Mouse (Mus musculus) MN1 (cell line): ENCODE results near the gene Slc26a6.

Experiments
- DNase-seq: peaks from one replicate; pipeline ENCODE4 v3.0.0-alpha.2; 2016; ENCODE audit warnings: low spot score

Slc26a6 gene

DNA sequence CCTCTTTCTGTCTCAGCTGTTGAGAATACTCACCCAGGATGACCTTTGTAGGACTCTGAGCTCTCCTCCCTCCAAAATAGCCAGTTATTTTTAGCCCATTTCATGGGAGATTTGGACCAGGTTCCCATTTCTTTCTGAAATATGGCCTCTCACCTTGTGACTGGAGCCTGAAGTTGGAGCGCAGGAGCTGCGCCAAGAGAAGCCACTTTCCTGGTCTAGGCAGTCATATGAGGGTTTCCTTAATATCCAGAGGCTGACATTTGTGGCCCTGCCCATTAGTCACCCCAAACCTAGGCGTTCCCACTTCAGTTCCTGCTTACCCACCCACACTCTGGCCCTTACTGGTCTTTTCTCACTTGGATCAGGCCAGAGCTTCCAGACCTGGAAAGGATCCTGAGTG is at the start of gene Slc26a6:
TSS of gene Slc26a6 (plus strand) at position 308 of the 400 bp plus-strand sequence.
- no peak for DNase-seq

DNA sequence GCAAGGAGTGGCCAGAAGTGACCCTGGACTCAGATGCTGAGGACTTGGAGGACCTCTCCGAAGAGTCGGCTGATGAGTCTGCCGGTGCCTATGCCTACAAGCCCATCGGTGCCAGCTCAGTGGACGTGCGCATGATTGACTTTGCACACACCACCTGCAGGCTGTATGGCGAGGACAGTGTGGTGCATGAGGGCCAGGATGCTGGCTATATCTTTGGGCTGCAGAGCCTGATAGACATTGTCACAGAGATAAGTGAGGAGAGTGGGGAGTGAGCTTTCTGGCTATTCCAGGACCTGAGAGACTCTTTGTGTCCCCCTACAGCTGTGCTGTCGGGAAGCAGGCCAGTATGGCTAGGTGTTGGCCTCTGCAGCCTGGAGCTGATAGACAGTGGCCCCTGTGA is 47.3 kb upstream of the Slc26a6 start:
- DNase-seq = no peak

DNA sequence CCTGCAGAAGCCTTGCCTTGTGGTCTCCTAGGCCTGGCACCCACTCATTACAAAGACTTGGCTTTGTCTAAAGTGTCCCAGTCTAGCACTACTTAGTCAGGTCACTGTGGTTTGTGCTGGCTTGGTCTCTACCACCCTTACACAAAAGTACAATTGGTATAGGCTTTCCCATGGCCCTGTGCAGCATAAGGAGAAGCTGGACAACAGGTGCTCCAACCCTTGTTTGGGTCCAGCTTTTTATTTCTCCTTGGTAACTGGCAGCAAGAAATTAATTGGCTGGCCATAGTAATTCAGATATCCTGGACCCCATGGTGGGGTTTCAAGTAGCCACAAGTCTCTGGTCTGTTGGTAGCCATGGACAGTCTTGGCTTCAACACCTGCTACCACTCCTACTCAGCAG is 46.7 kb upstream of the Slc26a6 start:
- DNase-seq = no peak

DNA sequence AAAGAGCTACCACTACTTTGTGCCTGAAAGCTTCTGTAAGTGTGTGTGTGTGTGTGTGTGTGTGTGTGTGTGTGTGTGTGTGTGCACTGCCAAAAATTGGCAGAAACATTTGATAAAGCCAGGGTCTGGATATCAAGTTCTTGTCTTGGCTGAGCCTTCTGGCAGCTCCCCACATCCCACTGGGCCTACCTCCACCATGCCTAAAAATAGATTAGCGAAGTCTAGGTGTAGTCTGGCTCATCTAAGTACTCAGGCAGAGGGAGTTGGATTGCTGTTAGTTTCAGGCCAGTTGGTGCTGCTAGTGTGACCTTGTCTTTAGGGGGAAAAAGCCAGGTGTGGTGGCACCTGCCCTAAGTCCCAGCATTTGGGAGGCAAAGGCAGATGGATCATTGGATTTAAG is 46.3 kb upstream of the Slc26a6 start:
- DNase-seq = no peak

DNA sequence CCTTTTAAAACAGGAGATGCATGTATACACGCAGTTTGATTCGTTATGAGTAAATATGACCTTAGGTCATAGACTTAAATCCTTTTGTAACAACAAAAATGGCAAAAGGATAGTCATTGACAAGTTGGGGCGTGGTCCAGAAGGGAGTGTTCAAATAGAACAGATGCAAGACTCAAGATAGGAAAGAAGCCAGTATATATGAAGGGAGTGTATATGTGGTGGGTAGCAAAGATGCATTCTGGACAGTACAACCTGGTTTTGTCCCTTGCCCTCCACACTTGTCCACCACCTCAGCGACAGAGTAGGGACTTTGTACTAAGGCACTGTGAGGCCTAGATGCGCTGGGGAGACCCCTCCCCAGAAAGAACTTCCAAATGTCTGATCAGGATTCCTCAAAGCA is 45.4 kb upstream of the Slc26a6 start:
- DNase-seq = no peak

DNA sequence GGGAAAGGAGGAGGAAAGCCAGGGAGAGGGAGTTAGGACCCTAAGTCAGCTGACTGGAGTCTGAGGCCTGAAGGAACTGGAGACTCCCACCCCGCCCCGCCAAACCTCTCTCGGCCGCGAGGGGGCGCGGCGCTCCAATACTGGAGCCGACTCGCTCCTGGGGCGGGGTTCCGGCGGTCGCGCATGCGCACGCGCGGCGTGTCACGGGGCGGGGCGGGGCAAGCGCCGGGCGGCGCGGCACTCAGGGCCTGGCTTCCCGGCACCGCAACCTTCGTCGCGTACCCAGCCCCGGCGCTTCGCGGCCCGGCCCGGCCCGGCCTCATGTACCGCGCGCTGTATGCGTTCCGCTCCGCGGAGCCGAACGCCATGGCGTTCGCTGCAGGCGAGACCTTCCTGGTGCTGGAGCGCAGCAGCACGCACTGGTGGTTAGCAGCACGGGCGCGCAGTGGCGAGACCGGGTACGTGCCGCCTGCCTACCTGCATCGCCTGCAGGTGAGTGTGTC is 44.9 kb upstream of the Slc26a6 start, which contains the start of gene Nckipsd:
TSS of gene Nckipsd (plus strand) at position 206 of the 503 bp plus-strand sequence.
- peak; percentile 94 for DNase-seq

DNA sequence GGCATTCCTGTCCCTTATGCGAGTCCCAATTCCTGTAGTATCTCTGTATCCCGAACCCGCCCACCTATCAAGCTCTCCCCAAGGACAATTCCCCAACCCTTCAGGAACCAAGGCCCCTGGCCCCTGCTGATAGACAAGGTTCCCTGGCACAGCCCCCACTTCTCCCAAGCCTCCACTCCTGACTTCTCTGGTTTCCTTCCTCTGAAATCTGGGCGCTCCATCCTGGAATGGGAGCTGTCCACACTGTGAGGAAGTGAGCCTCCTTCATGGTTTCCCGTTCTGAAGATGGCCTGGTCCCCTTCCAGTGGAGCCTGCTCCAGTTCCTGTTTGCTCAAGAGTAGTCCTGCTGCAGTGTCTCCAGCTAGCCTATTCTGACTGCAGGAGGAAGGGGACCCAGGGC is 43.9 kb upstream of the Slc26a6 start:
- DNase-seq = no peak

DNA sequence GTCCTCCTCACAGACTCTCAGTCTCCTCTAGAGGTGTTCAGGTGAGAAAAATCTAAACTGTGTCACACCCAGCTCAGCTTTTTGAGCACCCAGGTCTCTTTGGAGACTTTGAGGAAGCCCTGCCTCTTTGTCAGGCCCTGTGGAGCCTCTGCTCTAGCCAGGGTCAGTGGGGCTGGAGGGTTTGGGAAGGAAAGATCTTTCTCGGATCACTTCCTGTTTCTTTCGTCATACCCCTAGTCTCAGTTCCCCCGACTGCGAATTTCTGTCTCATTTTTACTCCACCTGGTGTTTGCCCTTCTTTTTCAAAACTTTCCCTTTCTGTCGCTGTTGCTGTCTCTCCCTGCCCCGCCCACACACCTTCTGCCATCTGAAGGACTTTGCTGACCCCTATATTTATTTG is 43.4 kb upstream of the Slc26a6 start:
- DNase-seq = no peak

DNA sequence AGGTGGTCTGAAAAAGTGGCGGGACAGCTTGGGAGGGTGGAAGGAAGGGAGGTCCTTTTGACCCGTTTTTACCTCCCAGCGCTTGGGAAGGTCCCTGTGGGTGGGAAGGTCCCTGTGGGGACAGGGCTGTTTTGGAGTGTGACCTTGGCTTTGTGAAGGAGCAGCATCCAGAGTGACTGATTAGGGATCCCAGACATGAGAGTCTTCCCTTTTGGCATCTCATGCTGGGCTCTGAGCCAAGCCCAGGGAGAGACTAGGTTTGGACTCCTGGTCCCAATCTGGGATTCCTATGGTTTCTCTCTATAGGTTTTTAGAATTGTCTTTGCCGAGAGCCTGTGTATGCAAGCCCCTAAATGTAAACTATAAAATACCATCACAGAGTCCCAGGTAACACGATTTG is 42.6 kb upstream of the Slc26a6 start:
- DNase-seq = no peak

DNA sequence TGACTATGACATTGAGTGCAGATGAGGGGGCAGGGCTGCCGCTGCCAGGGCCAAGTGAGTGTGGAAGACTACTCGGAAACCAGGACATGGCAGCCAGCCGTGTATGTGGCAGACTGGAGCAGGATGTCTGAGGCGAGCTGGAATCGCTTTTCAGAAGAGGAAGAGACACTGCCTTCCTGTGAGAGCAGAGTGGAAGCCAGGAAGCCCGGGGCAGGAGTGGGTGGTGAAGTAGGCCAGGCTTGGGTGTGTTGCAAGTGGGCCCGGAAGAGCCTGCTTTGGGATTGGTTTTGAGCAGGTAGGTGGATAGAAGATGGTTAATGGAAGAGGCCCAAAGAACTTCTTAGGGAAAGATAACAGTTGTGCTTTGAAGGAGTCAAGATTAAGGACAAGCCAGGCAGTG is 37.5 kb upstream of the Slc26a6 start:
- no peak for DNase-seq

DNA sequence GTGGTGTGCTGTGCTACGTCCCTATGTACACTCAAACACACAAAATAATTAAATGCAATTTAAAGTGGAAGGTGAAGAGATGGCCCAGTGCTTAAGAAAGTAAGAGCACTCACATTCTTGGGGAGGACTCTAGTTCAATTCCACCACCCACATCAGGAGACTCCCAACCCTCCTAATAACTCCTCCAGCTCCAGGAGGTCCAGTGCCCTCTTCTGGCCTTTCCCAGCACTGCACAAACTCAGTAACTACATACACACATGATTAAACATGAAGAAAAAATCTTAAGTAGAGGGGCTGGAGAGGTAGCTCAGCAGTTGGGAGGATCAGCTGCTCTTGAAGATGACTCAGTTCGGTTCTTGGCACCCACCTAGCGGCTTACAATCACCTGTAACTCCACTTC is 33.6 kb upstream of the Slc26a6 start:
- DNase-seq = peak; percentile 33

DNA sequence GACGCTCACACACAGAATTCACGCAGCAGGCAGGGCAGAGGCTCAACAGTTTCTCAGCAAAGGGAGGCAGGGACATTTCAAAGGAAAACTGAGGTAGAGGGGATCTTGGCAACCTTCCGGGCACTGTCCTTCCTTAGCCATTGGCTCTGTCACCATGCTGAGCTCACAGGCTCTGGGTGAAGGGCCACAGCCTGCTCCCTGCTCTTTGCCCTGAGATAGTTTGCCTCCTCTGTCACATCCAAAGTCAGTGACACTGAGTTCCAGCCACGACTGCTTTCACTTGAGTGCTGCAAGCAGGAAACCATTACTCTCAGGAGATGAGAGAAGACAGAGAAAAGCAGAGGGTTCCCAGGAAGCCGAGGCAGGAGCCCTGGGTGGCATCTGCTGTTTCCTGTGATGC is 33.0 kb upstream of the Slc26a6 start:
- no peak for DNase-seq

DNA sequence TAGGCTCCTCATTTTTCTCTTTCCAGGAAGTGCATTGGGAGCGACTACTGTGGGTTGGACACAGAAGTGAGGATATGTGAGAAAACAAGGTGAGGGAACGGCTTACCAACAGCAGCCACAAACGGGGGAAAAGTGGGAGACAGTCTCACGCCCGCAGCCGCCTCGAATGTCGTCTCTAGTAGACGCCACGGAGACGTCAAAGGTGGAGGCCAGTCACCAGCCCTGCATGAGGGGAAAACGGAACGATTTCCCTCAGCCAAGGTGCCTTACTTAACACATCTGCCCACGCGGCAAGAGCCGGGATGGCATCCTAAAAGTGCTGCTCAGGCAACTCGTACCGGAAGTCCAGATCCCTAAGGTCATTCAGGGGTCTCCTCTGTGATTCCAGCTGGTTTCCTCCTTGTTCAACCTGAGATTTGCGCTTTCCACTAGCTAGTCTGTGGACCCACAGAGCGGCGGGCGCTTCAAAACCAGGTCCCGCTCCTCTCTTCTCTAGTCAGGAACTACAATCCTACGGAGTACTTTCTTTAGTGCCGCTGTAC is 28.9 kb upstream of the Slc26a6 start:
- DNase-seq = peak; percentile 84

DNA sequence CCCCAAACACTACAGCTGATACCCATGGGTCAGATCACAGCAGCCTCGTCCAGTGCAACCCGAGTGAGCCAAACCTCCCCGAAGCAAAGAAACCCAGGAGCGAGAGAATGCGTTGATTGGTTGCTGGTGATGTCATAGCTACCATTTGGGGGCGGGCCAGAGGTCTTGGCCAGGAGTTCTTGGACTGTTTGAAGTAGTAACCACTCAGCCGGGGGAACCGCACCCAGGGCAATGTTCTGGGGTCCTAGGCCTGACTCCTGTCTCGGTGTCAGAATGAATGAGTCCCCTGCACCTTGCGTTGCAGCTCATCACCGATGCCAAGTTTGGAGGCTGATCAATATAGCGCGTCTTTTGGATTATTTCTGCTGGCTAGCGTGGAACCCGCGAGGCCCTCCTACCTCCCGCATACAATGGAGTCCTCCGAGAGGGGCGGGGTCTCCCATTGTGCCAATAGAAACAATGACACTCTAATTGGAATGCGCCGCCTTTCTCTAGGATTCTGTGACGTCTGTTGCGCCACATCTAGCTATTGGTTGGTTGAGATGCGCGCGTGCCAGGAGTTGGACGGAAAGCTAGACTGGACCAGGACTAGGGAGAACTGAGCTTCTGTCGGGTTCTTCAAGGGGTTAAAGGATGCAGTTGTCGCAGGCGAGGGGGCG is 28.2 kb upstream of the Slc26a6 start:
- peak; percentile 99 for DNase-seq

DNA sequence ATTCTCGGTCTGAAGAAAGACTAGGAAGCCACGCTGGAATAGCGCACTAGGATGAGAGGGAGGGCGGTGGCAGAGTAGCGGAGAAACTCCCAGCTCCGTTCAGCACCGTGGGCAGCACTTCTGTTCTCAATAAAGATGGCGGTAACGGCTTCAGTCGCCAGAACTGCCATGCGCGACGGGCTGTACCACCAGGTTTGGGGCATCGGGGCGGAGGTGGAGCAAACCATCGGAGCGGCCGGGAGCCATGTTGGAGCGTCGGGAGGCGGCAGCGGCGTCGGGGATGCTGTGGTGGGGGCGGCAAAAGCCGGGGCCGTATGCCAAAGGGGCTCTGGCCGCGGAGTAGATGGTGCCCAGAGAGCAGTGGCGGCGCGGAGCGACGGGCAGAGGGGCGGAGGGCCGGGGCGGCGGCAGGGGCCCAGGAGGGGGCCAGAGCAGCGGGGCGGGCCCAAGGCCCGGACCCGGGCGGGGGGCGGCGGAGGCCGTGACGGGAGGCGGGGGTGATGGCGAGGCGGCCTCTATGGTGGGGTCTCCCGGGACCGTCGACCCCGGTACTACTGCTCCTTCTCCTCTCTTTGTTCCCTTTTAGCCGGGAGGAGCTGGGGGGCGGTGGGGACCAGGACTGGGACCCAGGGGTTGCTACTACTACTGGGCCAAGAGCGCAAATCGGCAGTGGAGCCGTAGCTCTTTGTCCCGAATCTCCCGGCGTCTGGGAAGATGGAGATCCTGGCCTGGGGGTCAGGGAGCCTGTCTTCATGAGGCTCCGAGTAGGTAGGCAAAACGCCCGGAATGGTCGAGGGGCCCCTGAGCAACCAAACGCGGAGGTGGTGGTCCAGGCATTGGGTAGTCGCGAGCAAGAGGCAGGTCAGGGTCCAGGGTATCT is 27.0 kb upstream of the Slc26a6 start, which contains the start of gene Celsr3:
TSS of gene Celsr3 (plus strand) at position 501 of the 880 bp plus-strand sequence.
- peak; percentile 95 for DNase-seq

DNA sequence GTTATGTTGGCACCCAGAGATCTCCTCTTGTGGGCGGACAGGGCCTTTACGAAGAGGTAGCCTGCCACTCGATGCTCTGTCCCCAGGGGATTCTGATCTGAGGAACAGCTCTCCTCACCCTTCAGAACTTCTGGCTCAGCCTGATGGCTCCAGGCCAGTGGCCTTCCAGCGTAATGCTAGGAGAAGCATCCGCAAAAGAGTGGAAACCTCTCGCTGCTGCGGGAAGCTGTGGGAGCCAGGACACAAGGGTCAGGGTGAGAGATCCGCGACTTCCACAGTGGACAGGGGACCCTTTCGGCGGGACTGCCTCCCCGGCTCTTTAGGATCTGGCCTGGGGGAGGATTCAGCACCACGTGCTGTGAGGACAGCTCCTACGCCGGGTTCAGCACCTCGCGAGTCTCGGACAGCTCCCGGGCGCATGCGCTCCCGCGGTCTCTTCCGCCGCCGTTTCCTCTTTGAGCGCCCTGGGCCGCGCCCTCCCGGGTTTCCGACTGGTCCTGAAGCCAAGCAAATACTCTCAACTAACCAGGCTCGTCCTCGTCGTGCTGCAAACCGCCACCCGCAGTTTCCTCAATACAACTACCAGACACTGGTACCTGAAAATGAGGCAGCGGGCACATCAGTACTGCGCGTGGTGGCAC is 26.3 kb upstream of the Slc26a6 start:
- DNase-seq = no peak

DNA sequence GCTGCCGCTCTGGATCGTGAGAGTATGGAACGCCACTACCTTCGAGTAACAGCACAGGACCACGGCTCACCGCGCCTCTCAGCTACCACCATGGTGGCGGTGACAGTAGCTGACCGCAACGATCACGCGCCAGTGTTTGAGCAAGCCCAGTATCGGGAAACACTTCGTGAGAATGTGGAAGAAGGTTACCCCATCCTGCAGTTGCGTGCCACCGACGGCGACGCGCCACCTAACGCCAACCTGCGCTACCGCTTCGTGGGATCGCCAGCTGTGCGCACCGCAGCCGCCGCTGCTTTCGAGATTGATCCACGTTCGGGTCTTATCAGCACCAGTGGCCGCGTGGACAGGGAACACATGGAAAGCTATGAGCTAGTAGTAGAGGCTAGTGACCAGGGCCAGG is 25.6 kb upstream of the Slc26a6 start:
- no peak for DNase-seq

DNA sequence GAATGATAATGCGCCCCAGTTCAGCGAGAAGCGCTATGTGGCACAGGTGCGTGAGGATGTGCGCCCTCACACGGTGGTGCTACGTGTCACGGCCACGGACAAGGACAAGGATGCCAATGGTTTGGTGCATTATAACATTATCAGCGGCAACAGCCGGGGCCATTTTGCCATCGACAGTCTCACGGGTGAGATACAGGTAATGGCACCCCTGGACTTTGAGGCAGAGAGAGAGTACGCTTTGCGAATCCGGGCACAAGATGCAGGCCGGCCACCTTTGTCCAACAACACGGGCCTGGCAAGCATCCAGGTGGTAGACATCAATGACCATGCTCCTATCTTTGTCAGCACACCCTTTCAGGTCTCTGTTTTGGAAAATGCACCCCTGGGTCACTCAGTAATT is 25.2 kb upstream of the Slc26a6 start:
- no peak for DNase-seq

DNA sequence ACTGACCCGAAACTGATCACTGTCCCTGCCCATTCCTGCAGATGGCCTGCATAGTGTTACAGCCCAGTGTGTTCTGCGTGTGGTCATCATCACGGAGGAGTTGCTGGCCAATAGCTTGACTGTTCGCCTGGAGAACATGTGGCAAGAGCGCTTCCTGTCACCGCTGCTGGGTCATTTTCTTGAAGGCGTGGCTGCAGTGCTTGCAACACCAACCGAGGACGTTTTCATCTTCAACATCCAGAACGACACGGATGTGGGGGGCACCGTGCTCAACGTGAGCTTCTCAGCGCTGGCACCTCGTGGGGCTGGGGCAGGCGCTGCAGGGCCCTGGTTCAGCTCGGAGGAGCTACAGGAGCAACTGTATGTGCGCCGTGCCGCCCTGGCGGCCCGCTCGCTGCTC is 21.4 kb upstream of the Slc26a6 start:
- no peak for DNase-seq

DNA sequence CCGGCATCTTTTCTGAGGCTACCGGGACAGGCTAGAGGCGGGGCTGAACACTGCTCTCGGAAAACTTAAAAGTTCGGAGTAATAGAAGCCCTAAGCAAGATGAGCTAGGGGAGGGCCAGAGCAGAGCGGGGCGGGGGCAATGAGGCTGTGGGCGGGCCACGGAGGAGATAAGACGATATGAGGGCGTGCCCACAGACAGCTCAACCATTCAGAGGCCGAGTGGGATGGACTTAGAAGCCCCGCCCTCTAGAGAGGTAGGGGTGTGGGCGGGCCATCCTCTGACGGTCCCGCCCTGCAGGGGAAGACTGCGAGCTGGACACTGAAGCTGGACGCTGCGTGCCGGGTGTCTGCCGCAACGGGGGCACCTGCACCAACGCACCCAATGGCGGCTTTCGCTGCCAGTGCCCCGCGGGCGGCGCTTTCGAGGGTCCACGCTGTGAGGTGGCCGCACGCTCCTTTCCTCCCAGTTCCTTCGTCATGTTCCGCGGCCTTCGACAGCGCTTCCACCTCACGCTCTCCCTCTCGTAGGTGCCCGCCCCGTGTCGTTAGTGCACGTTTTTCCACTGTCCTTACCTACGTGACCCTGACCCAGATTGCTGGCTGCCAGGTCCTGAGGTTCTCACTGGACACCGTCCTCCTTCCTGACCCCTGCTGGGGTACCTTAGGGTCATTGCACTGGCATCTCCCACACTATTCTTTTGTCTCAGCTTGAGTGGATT is 20.5 kb upstream of the Slc26a6 start:
- DNase-seq = no peak

DNA sequence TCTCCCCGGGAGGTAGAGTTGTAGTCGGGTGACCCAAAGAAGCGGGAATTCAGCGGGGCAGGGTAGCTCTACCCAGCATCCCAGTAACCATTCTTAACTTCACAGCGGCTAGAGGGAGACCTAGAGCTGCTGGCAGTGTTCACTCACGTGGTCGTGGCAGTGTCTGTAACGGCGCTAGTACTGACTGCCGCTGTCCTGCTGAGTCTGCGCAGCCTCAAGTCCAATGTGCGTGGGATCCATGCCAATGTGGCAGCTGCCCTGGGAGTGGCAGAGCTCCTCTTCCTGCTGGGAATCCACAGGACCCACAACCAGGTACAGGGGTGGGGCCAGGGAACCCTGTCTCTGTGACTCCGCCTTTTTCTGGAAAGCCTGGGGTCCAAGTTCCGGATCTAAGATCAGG is 10.1 kb upstream of the Slc26a6 start:
- no peak for DNase-seq

DNA sequence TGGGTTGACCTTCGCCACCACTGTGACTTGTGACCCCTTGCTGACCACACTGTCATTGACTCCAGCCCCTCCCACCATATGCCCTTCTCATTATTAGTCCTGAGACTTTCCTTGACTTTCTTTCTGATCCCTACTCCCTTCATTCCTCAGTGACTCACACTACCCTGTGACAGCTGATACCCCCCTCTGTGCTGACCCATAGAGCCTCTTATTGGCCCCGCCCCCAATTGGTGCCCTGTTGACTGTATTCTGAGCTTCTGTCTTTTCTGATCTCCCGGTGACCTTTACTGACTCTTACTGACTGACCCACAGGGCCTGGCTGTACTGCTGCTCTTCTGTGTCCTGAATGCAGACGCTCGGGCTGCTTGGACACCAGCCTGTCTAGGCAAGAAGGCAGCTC is 7.7 kb upstream of the Slc26a6 start:
- DNase-seq = no peak
